Mouse (Mus musculus) frontal cortex, postnatal 36 days (tissue): Measurements from ENCODE around the gene Nfe2l1.
"Not testable (repeated sequence)": the region's sequence is repeated elsewhere in the genome, so short reads cannot be mapped to it uniquely, and the experiment has no call there.

Source experiments
- DNase-seq, 2 experiments: peaks; one replicate each; pipeline ENCODE4 v3.0.0; 2022; ENCODE audit warnings: low spot score in 2 of 2

The Nfe2l1 gene

DNA sequence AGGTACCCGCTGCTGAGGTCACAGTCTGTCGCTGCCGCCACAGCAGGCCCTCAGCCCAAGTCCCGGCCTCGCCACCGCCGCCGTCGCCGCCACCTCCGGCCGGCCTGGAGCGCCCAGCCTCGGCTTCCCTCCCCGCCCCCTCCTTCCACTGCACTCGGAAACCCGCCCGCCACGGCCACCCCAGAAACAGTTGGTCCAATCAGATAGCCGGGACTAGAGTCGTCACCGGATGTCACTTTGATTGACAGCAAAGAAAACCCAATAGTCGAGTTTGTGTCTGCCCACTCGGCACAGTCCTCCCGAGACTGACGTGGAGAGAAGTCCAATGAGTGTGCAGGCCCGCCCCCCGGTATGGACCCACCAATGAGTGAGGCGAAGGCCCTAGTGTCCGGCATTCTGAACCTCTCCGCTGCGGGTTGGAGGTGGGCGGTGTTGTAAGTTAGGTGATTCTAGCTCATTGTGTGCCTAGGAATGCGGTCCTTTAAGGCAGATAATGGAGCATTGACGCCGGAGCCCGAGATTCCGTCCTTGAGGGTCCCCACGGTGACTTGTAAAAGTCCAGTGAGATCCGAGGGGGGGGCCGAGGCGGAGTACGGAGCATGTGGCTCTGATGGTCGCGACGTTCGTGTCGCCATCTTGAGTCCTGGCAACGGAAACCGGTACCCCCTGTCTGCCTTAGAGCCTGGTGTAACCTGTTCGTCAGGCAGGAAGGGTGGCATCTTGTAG, at the start of gene Nfe2l1:
Gene Nfe2l1 (minus strand): TSS at position 156 of the 726 bp plus-strand sequence.
- peak; percentile 98 to 99 for DNase-seq

DNA sequence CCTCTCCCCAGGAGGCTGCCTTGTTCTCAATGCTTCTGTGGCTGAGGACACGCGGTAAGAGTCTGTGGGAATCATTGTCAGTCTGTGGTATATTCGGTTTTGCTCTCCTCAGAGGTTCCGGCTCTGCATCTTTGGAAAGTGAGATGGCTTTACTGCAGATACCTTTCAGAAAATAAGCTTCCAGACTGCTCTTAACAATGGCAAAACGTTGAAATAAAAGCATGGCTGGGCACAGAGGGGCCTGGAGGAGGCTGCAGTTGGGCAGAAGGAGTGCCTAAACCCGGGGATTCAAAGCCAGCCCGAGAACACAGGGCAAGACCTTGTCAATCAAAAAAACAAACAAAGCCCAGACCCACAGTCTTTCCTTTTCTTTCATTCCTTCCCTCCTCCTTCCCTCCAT, 49.6 kb upstream of the Nfe2l1 start:
- no peak for DNase-seq

DNA sequence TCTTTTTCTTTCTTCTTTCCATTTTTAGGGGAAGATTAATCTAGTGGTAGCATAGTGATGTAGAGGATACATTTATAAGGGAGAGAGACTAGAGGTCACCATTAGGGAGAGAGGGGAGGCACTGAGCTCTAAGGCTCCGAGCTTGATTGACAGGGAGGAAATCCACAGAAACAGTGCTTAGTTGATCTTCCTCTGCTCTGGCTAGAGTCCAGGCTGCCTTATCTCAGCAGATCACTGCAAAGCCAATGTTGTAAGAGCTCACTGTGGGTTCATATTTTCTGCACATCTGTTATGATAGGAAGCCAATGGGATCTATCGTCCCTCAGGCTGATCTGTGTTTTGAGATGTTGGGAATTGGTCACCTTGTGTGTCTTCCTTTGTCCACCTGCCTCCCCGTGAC, 48.9 kb upstream of the Nfe2l1 start:
- no peak for DNase-seq

DNA sequence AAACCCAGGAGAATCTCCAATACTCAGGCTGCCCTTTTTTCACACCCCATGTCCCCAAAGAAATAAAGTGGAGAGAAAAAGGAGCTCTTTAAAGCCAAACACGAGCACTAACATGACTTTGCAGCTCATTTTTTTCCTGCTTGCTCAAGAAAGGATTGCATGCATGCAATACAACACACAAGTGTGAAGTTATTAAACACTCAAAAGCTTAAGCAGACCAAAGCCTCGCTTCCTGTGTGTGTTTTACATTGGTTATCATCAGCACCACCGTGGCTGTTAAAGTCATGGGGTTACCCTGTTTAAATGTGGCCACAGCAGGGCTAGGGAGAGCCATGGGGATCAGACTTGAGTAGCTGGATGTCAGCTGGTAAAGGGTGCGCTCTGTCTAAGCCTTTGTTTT, 47.3 kb upstream of the Nfe2l1 start:
- no peak for DNase-seq

DNA sequence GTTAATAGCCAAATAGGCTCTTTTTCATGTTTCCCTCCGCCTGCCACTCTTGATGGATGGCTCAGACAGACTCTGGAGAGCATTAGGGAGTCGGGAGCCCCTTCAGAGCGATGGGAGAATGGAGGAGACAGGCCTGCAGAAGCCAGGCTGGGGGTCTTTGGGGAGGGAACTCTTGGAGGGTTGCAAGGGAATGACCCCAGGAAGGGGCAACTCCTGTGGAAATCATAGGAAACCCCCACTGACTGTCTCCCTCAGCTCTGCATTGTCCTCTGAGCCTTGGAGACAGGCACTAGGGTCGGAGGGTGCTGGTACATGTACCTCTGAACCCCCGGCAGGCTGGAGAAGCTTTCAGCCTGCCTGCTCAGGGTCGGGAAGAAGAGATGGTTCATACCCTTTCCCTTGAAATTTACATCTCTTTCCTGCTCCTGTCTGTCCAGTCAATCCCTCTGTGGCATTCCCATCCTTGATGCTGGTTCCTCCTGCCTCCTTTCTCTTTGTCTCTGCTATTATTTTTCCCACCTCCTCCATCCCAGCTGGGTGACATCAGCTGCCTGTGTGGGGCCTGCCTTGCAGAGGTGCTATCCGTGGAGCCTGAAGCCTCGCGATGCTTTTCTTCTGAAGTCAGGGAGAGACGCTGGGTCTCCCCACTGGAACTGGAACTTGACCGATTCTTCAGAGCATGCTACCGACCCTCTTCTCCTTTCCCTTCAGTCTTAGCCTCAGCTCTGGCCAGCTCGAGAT, 46.7 kb upstream of the Nfe2l1 start:
- no peak for DNase-seq

DNA sequence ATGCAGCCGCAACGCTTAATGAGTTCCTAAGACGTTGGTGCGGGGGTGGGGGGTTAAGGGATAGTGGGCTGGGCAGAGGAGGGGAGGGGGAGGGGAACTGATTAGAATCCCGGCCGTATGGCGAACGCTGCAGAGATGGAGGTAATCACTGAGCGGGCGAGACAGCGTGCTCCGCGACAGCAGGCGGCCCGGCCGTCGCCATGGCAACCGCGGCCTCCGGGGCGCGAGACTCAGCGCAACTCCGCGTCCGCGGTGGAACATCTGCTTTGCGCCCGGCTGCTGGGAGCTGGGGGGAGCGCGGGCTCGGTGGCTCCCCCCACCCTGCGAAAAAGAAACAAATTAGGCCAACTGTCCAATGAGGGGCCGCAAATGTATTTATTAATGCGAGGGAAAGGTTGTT, 46.0 kb upstream of the Nfe2l1 start:
- DNase-seq, result peak; percentile 83 to 88

DNA sequence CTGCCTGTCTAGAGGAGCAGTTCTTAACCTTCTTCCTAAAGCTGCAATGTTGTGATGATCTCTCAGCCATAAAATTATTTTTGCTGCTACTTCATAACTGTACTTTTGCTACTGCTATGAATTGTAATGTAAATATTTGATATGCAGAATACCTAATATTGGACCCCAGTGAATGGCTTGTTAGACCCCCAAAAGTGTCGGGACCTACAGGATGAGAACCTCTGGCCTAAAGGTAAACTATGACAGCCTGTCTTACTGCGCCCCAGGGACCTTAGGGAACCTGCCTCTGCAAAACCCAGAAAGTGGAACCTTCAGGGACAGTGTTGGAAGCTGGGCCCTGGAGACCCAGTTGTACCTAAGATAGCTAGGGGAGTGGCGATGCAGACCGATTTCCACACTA, 45.5 kb upstream of the Nfe2l1 start:
- DNase-seq, result no peak

DNA sequence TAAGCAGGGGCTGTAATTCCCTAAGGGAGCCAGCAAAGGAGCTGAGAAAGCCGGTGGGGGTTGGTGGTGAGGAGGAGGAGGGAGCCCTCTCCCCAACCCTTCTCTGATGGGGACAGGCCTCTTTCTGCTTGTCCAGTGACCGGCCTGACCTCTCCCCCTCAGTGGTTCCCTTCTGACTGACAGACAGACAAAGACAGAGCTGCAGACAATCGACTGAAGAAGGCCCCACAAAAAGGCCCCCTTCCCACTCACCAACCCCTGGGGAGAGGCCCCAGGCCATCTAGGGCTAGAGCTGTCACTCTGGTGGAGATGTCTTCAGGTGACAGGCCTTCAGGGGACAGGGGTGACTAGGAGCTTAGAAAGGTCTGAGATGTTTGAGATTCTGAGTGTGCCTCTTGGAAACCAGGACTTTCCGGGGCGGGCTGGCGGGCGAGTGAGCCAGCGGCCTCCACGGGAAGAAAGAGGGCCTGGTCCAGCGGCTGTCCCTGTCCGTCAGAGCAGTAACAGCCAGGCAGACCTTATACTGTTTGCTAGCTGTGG, 43.9 kb upstream of the Nfe2l1 start:
- DNase-seq, result no peak

DNA sequence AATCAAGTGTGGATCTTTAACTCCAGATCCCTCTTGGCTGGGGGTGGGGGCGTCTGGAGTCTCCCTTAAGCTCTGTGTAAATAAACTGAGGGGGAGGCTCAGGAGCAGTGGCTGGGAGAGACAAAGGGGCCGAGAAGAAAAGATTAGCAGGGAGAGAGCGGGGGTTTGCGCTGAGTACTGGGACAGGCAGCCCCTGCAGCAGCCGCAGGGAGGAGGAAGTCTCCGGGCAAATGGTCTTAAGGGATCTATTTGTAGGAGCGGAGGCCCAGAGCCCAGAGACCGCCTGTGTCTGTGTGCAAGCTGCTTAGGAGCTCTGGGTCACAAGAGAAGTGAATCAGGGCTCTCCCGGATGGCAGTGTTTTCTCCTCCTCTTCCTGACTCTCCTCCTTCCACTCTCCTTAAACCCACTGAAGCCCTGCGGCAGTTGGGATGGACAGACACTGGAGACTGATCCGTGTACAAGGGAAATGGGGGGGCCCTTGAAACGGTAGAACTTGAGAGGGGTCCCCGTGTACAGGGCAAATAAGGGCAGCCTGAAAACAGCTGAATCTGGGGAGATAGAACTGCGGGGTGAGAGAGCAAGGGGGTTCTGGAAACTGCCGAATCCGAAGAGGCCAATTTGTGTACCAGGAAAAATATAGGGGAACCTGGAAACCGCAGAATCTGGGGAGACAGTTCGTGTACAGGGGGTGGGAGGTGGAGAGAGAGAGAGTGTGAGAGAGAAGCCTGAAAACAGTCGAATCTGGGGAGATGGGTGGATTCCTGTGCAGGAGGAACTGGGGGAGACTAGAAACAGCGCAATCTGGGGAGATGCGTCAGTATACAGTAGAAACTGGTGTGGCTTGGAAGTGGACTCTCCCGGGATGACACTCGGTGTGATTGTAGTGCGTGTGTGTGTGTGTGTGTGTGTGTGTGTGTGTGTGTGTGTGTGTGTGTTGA, 42.9 kb upstream of the Nfe2l1 start:
- no peak for DNase-seq

DNA sequence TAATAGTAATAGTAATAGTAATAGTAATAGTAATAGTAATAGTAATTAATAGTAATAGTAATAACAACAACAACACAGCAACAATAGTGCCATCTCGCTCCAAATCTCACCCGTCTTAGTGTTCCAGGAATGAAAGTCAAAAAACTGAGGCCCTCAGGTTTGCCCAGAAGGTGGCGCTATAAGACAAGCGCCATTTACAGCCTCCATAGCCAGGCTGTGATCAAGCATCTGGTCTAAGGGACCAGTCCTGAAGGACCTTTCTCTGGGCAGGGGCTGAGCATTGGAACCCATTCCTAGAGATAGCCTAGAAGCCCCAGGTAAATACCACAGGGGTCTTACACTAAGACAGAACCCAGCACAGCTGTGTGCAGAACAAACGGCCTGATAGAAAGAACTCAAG, 37.4 kb upstream of the Nfe2l1 start:
- DNase-seq, result peak; percentile 64 to 78

DNA sequence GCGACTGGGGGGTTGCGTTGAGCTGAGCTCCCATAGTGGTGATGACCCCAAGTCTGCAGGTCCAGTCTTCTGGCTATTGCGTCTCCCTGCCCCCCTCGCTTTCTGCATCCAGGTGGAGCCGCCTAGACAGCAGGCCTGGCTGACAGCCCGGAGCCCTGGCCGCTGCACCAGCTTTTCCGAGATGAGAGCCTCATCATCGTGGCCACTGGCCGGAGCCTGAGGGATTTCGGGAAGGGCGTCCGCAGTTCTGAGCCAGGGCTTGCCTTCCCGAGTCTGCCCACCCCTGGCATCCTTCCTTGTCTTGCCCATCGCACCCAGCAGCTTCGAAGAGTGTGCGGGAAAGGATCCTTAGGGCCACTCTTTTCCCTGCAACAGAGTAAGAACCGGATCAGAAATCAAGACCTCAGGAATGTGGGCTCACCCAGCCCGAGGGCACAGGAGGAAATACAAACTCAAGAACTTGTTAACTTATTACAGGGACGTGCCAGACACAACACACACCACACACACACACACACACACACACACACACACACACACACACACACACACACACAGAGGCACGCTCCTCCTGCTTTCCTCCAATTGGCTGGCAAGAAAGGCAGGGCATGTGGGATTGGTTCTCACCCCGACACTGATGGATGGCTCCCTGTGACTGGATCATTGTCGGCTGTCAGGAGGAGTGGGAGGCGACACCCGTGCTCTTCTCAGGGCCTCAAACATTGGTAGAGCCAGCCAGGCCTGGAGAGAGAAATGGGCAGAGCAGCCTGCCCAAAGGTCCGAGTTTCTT, 33.6 kb upstream of the Nfe2l1 start:
- no peak for DNase-seq

DNA sequence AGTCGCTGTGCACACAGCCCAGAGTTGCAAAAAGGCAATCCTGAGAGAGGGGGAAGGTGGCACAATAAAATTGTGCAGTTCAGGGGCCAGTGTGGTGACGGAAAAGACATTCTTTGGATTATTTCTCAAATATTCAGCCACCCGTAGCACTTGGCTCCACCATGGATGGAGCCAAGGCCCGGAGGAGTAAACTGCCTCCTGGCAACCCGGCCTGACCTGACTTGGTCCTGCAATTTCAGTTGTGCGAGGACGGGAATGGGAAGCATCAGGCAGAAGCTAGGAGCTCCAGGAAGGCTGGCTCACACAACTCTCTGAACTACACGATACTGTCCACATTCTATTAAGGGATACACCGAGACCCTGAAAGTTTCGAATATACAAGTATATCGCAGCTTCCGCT, 32.8 kb upstream of the Nfe2l1 start:
- DNase-seq, result no peak

DNA sequence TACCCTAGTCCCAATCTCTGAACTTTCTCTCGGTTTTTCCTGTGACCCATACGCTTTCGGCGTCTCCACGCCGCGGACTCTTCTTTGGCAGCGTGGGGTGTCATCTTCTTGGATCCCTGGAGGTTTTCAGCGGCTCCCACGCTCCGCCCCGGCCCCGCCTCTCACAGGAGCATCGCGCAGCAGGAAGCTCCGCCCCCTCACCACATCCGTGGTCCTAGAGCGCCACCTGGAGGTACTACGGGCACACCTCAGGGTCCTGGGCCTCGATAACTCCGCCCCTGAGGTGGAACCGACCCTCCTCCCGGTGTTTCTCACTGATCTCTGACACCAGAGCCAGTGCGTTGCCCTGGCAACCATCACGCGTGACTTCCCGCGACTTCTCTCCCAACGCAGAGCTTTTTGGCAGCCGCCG, 32.1 kb upstream of the Nfe2l1 start:
- peak; percentile 94 to 95 for DNase-seq

DNA sequence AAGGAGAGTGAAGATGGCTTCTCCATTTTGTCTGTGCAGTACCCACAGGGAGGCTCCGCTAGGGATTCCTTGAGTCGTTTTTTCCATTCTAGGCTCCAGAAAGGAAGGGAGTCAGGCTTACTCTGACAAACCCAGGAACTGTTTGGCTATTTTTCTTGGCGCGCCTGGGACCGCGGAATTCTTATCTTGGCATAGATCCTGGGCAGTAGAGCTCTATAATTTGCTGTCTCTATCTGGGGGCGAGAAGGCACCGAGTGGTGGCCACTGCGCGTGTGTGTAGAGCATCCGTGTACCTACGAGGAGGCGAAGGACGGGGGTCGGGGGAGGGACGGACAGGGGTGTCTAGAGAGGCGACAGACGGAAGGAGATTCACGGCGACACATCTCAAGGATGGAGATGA, 31.7 kb upstream of the Nfe2l1 start:
- peak in 1 of 2 experiments; percentile 43 for DNase-seq

DNA sequence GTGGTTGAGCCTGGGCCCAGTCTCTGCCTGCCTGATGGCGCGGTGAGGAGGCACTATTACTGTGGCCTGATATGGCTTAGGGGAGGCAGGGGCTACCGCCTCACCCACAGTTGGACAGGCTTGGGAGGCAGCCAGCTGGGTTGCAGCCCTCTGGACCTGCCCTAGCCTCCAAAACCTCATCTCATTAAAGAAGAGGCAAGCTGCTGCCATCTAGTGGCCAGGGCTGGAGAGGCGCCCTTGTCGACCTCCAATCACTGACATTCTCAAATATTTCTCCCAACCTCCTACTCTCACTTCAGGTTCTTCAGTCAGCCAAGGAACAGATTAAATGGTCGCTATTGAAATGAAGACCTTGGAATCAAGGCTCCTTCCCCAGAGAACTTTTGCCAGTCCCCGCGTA, 30.8 kb upstream of the Nfe2l1 start:
- DNase-seq, result peak; percentile 70 to 73

DNA sequence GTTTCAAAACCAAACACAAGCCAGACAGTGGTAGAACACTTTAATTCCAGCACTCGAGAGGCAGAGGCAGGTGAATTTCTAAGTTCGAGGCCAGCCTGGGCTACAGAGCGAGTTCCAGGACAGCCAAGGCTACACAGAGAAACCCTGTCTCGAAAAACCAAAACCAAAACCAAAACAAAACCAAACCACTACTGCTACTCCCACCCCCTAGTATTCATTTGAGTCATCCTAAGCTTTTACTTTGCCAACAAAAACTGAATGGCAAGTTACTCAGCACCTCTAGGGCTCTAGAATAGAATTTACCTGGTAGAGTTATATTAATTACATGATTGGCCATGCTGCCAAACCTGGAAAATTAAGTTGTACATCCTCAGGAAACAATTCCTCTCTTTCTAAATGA, 29.9 kb upstream of the Nfe2l1 start:
- DNase-seq, result no peak

DNA sequence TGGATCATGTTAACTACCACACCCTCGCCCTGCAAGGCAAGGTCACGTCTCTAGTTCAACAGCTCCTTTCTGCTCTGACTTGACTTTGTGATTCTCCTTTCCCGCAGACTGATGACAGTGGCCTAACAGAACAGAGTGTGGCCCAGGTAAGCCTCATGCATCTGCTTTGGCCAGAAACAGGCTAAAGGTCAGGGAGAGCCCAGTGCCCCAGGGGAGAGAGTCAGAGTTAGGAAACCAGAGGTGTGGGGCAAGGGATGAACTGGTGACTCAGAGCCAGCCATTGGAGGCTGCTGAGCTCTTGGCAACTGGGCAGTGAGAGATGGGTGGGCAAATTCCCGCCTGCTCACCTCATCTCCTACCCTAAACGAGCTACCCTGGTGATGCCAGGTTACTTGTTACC, 27.7 kb upstream of the Nfe2l1 start:
- no peak for DNase-seq

DNA sequence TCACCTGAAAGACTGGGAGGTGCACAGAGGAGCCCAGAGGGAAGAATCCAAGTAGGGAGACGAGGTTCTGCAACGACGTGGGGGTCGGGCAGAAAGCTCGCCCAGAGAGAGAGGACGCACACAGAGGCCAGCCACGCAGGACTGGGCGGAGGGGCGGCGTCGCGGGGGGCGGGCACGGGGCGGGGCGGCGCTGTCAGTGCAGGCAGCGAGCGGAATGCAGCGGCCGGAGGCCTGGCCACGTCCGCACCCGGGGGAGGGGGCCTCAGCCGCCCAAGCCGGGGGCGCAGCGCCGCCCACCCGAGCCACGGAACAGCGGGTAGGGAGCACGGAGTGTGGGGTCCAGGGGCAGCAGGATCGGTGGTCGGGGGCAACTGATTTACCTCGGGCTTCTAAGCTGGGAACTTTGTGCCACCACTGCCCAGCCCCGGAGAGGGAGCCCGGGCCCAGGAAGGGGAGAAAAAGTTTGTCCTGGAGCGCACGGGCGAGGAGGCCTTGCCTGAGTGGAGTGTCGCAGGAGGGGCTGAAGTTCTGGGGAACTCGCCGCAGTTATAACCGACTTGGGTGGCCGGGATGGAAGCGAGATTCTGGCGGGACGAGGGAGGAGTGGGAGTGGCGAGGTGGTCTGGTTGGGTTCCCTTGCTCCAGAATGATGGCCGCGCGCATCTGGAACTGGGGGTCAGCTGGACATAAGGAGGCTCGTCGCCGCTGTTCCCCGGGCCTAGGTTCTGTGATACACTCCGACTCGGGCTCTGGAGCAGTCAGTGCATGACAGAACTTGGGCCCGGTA, 20.1 kb upstream of the Nfe2l1 start, which contains the start of gene Copz2:
Gene Copz2 (plus strand): TSS at position 190 of the 787 bp plus-strand sequence.
- no peak for DNase-seq

DNA sequence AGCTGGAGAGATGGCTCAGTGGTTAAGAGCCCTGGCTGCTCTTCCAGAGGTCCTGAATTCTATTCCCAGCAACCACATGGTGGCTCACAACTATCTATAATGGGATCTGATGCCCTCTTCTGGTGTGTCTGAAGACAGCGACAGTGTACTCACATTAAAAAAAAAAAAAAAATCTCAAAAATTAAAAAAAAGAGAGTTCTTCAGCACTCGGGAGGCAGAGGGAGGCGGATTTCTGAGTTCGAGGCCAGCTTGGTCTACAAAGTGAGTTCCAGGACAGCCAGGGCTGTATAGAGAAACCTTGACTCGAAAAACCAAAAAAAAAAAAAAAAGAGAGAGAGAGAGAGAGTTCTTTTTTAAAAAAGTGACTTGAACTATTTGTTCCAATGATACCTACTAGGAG, 19.4 kb upstream of the Nfe2l1 start:
- DNase-seq, result not testable (repeated sequence)

DNA sequence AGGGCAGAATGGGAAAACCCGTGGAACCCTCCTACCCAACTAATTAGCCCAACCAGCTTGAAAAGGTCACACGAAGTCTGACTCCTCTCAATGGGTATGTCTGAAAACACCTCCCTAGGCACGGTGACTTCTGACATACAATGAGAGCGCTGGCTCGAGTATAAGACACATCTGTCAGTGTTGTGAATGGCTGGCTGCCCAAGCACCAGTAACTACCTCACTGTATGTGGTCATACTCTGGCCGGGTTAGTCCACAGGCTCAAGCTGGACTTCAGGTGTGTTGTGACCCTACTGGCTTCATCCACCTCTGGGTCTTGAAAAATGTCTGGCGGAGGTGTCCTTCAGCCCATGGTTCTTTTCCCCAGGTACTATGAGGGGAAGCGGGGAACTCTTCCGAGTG, 18.9 kb upstream of the Nfe2l1 start:
- DNase-seq, result no peak
